Mouse (Mus musculus) limb, embryonic 12.5 days (tissue): Measurements from ENCODE around the gene Agtr1a. TPM values are rescaled to one million over a fixed set of nuclear protein-coding genes. Genes with fewer than 3 reads are reported as not detected.

Source experiments
- ATAC-seq: fragments of 200-750 bp; cut with Nextera tagmentation; 2 replicates; pipeline ENCODE4 v1.8.0; 2017; ENCODE audit warnings: low read depth, moderate TSS enrichment; ENCODE audit not compliant: insufficient number of reproducible peaks, insufficient read depth, low FRiP score, low TSS enrichment
- H3K27ac ChIP-seq: fragments of 300-500 bp; sonication (generic); 2 replicates; pipeline ENCODE4 v1.5.1; 2016; ENCODE audit warnings: mild to moderate bottlenecking, moderate library complexity
- H3K27me3 ChIP-seq: fragments of 300-500 bp; sonication (generic); 2 replicates; pipeline ENCODE4 v1.6.1; 2016; ENCODE audit warnings: mild to moderate bottlenecking, moderate library complexity
- H3K36me3 ChIP-seq: fragments of 300-500 bp; sonication (generic); 2 replicates; pipeline ENCODE4 v1.6.1; 2016; ENCODE audit warnings: mild to moderate bottlenecking, moderate library complexity
- H3K4me1 ChIP-seq: fragments of 300-500 bp; sonication (generic); replicated peaks from 2 replicates; pipeline ENCODE4 v1.6.1; 2016
- H3K4me2 ChIP-seq: fragments of 300-500 bp; sonication (generic); 2 replicates; pipeline ENCODE4 v1.6.1; 2016; ENCODE audit warnings: mild to moderate bottlenecking, moderate library complexity
- H3K4me3 ChIP-seq: fragments of 300-500 bp; sonication (generic); replicated peaks from 2 replicates; pipeline ENCODE4 v1.5.1; 2016; ENCODE audit warnings: mild to moderate bottlenecking
- H3K9ac ChIP-seq: fragments of 300-500 bp; sonication (generic); replicated peaks from 2 replicates; pipeline ENCODE4 v1.6.1; 2016; ENCODE audit warnings: mild to moderate bottlenecking, moderate library complexity
- H3K9me3 ChIP-seq: fragments of 300-500 bp; sonication (generic); 2 replicates; pipeline ENCODE4 v1.6.1; 2016; ENCODE audit warnings: mild to moderate bottlenecking, moderate library complexity
- WGBS: fragments of 180-500 bp; shearing (Covaris S2); methylation state at CpG from one replicate; pipeline ENCODE4 v1.1.7; 2016; 5-methylcytosine and 5-hydroxymethylcytosine counted together
- polyA plus RNA-seq: library from polyadenylated mRNA; unstranded; fragments of >200 nt; fragmentation: Nextera tagmentation; extraction: Ambion mirVana; gene quantifications from 2 replicates; pipeline ENCODE4 v1.2.1, GENCODE M21; 2016

Gene Agtr1a
- polyA plus RNA-seq, 1 experiment from 2014 or later, result 3.0 TPM

DNA sequence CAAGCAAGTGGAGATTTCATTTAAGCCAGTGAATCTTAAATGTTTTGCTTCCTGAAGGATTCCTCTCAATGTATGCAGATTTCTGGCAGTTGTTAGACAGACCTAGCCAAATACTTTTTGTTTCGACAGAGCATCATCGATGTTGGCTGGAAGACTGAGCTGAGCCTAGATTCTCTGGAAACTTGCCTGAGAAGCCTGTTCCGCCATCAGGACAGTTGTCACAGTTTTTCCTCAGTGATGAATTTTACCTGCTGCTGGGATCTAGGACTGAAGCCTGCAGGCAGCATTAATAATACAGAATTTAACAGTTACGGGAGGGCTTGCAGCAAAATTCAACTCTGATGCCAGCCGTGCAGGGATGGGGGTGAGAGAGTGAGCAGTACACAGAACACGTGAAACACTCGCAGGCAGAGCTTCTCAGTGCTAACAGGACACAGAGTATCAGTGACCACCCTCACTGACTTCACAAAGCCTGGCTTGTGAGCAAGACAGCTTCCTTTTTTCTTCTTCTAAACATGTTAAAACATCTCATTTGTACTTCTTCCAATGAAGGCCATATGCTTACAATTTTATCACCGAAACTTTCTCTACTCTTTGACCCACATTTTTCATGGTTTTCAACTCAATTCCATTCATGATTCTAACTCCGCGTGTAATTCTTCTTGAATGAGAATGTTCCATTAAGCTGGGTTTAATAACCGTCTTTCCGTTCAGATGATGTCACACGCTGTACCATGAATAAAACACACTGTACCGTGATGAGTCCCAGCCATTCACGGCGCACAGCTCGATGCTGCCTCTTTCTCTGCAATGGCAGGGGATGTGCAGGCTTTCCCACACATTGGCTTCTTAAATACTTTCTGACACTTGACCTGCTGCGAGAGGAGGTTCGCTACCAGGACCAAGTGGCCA, 6.0 kb downstream of the Agtr1a start:
- H3K4me3 ChIP-seq, result no peak overlapping the region
- 88% methylated on average over 19 of the region's 19 CpGs for WGBS
- no peak overlapping the region for H3K4me2 ChIP-seq
- no peak for ATAC-seq
- no peaks in the 10 kb centered on the region for H3K36me3 ChIP-seq
- peaks cover 10% of the 10 kb centered on the region; the same call in 1 of the 2 replicates for H3K27me3 ChIP-seq
- H3K27ac ChIP-seq, result no peak overlapping the region
- H3K9me3 ChIP-seq, result no peaks in the 10 kb centered on the region
- H3K4me1 ChIP-seq, result peaks cover 4% of the 10 kb centered on the region; the same call in 1 of the 2 replicates
- H3K9ac ChIP-seq, result no peak overlapping the region

DNA sequence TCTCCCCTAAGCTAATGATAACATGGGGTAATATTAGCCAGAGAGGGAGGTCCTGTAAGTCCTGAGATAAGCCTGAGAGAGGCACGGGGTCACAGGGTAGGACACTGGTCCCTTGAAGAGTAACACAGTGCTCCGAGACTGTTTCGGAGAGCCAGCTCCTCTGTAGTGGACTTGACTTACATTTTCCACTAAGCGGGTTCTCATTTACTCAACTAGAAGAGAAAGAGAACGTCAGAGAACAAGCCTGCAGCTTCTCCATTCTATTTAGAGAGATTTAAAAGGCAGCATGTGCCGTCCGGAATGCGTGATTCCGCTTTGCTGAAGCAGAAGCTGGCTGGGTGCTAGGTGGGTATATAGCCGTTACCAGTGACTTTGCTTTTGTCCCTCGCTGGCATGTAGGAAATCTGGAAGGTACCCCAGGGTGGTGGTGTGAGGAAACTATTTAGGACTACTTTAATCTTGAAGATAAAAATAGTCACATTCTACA, 9.2 kb downstream of the Agtr1a start:
- no peak for ATAC-seq
- Histone ChIP-seq H3K4me2 (no peak overlapping the region), H3K4me1 (peaks cover 4% of the 10 kb centered on the region; the same call in 1 of the 2 replicates), H3K27me3 (no peaks in the 10 kb centered on the region; the same call in 1 of the 2 replicates), H3K9ac (no peak overlapping the region), H3K27ac (no peak overlapping the region), H3K9me3 (no peaks in the 10 kb centered on the region), H3K36me3 (no peaks in the 10 kb centered on the region), H3K4me3 (no peak overlapping the region)
- WGBS, result 88% methylated on average over 11 of the region's 11 CpGs

DNA sequence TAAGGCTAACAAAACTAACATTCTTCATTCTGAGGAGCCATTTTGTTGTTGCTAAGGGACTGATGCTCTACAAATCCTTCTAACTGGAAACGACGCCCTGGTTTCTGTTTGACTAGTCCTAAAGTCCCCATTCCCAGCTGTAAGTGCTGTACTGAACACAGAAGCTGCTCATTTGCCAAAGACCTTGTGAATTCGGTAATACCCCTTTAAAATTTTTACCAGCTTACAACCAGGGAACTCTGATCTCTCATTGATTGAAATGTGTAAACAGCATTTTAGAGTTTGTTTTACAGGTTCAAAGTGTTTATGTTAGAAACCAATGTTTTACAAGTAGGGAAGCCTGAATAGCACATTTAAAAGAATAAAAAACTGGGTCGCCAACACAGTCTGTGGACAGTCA, 10.6 kb downstream of the Agtr1a start:
- WGBS, result 60% methylated on average over 4 of the region's 4 CpGs
- Histone ChIP-seq H3K4me2 (no peak overlapping the region), H3K27ac (no peak overlapping the region), H3K9me3 (no peaks in the 10 kb centered on the region), H3K27me3 (no peaks in the 10 kb centered on the region), H3K4me3 (no peak overlapping the region), H3K4me1 (peaks cover 4% of the 10 kb centered on the region; the same call in 1 of the 2 replicates), H3K9ac (no peak overlapping the region), H3K36me3 (no peaks in the 10 kb centered on the region)
- ATAC-seq, result no peak

DNA sequence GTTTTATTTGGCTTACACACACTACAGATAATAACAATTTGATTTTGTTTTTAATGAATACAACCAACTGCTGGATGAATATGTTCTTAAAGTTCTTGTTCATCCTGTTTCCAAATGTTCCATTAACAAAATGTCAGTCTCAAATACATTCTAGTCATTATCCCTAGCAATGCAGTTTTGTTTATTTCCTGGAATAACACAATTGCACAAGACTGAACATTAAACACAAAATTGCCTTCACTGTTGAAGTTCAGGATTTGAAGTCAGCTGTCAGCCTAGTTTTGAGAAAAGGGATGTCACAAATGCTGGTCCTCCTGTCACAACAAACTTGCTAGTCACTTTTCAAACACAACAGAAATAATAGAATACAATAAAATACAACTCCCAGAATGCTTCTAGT, 12.1 kb downstream of the Agtr1a start:
- H3K4me1 ChIP-seq, result peaks cover 4% of the 10 kb centered on the region; the same call in 1 of the 2 replicates
- H3K27me3 ChIP-seq, result no peaks in the 10 kb centered on the region
- ATAC-seq, result no peak

DNA sequence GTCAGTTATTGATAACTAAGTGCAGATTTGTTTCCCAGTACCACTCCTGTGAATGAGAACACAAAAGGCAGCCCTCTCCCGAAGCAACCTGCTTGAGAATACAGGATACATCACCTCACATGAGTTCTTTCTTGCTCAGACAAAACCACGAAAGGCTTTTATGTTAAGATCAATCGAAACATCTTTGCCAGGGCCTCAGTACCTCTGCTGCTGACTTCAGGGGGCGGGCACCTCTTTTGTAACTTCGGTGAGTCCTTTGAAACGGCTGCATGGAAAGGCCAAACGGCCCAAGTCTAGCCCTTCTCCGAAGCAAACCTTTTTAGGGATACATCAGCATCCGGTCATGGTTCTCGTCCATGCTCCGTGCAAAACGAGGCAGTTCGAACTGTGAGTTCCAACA, 15.7 kb downstream of the Agtr1a start:
- no peak for ATAC-seq
- Histone ChIP-seq H3K4me2 (no peak overlapping the region), H3K4me1 (no peaks in the 10 kb centered on the region), H3K27me3 (no peaks in the 10 kb centered on the region), H3K27ac (no peak overlapping the region), H3K9ac (no peak overlapping the region), H3K9me3 (no peaks in the 10 kb centered on the region), H3K36me3 (no peaks in the 10 kb centered on the region), H3K4me3 (no peak overlapping the region)
- WGBS, result 80% methylated on average over 13 of the region's 13 CpGs

More for the DNA sequence above, 12.1 kb downstream of the Agtr1a start:
- H3K4me3 ChIP-seq, result no peak overlapping the region
- no peak overlapping the region for H3K9ac ChIP-seq
- H3K36me3 ChIP-seq, result no peaks in the 10 kb centered on the region
- no peak overlapping the region for H3K4me2 ChIP-seq
- no peak overlapping the region for H3K27ac ChIP-seq
- H3K9me3 ChIP-seq, result no peaks in the 10 kb centered on the region

DNA sequence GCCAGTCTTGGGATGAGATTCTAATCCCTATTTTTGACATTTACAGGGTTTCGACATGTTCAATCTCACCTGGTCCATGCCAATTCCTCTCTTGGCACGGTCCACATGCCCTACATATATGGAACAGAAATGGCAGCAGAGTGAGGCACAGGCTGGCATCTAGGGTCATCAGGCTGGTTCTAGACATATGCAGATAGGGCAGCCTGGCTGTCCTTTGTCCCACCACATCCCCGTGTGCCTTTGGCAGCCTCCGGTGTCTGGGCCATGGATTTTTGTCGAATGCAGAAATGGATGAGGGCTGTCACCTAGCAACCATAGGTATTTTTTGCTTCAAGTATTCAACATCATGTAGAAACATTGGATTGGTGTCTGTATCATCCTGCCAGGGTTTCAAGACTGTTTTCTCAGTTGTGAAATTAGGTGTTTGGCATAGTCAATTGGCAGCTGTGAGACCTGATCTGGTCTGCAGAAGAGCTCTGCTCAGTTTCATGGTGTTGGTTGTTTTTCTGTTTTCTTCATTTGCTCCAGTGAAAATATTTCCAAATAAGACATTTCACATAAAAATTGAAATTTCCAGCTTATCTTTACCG, 18.8 kb downstream of the Agtr1a start:
- H3K27ac ChIP-seq, result no peak overlapping the region
- H3K4me2 ChIP-seq, result no peak overlapping the region
- no peaks in the 10 kb centered on the region for H3K9me3 ChIP-seq
- no peaks in the 10 kb centered on the region for H3K36me3 ChIP-seq
- H3K9ac ChIP-seq, result no peak overlapping the region
- no peaks in the 10 kb centered on the region for H3K27me3 ChIP-seq
- ATAC-seq, result no peak
- no peaks in the 10 kb centered on the region for H3K4me1 ChIP-seq
- no peak overlapping the region for H3K4me3 ChIP-seq
- 94% methylated on average over 6 of the region's 6 CpGs for WGBS

DNA sequence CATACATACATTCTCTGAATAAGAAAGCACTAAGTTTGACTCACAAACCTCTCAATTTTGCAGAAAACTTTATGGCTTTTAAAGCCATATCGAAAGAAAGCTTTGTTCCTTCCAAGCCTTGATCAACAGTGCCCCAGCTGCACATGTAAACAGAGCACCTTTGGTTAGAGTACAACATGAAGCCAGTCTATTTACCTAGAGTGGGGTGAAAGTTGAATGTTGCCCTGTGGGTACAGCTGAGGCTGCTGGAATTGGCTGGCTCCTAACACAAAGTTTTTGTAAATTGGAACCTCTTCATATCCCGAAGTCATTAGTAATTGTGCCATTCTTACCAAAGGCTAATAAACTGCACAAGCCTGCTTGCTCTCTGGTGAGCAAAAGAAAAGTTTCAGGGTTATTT, 19.7 kb downstream of the Agtr1a start:
- ATAC-seq, result no peak
- Histone ChIP-seq H3K36me3 (no peaks in the 10 kb centered on the region), H3K4me3 (no peak overlapping the region), H3K9me3 (no peaks in the 10 kb centered on the region), H3K9ac (no peak overlapping the region), H3K4me2 (no peak overlapping the region), H3K4me1 (0 out of 2 replicates have a peak, but pooled peaks cover 6% of the 10 kb centered on the region), H3K27me3 (no peaks in the 10 kb centered on the region), H3K27ac (no peak overlapping the region)
- 74% methylated on average over 2 of the region's 2 CpGs for WGBS

DNA sequence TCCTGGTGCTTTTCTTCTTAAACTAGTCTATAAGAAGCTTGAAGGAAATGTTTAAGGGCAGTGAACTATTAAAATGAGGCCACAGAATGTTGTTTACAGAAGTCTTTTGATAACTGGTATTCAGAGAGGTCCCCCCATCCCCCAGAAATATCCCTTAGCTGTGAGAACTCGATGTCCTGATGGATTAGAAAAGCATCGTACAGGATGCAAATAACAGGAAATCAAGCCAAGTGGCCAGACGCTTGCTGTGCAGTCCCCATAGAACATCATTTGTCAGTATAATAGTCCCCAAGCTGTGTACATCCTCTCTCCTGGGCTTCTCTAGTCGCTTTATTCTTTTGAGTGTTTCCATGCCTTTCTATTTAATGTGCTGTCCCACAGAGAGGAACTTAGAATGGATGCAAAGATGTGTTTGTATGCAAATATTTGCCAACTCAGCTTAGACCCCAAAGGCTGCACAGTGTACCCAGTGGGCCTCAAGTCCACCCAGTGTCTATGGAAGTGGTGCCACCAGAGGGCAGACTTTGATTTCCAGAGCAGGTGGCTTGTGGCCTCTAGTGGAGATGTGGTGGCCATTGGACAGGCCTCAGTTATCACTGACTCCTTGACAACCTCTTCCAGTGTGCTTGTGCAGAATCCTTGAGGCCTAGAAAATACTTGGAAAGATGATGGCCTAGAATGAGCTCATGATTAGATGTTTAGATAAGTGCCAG, 22.4 kb downstream of the Agtr1a start:
- no peak overlapping the region for H3K4me2 ChIP-seq
- no peak overlapping the region for H3K9ac ChIP-seq
- H3K27ac ChIP-seq, result no peak overlapping the region
- no peaks in the 10 kb centered on the region for H3K27me3 ChIP-seq
- no peaks in the 10 kb centered on the region for H3K36me3 ChIP-seq
- WGBS, result 79% methylated on average over 4 of the region's 4 CpGs
- H3K9me3 ChIP-seq, result no peaks in the 10 kb centered on the region
- ATAC-seq, result no peak
- 0 out of 2 replicates have a peak, but pooled peaks cover 8% of the 10 kb centered on the region for H3K4me1 ChIP-seq
- H3K4me3 ChIP-seq, result no peak overlapping the region

DNA sequence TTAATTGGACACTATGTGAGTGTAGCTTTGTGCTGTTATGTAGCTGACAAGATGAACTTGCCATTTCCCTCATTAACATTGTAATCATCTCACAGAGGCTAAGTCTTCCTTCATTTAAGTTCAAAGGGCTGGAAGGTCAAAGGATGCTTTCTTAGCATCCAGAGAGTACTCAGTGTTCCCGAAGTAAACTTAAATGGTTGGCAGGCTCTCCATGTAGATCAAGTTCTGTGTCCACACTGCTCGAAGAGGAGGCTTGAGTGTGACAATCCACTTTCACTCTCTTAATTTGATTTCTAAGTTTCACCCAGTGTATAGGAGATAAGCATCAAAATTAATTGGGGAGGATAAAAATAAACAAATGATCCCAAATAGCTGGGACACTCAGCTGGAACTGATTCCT, 23.6 kb downstream of the Agtr1a start:
- Histone ChIP-seq H3K4me1 (0 out of 2 replicates have a peak, but pooled peaks cover 8% of the 10 kb centered on the region), H3K9me3 (no peaks in the 10 kb centered on the region), H3K36me3 (no peaks in the 10 kb centered on the region), H3K4me2 (no peak overlapping the region), H3K4me3 (no peak overlapping the region), H3K9ac (no peak overlapping the region), H3K27ac (no peak overlapping the region), H3K27me3 (no peaks in the 10 kb centered on the region)
- WGBS, result 85% methylated on average over 2 of the region's 2 CpGs
- ATAC-seq, result no peak

DNA sequence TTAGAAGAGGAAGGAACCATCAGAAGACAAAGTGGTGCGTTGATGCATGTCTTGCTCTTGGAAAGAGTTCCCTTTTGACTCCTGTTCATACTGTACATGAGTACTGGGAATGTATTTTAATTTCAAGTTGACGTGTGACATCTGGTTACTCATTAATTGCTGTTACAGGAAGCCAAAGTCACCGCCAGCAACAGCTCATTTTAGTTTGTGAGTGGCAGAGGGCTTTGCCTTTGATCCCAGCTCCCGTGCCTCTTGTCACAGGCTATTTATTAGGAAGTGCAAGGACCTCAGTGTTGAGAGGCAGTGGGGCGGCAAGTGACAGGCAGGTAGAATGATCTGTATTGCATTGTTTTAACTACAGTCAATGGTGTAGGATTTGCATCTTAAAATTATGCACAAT, 24.8 kb downstream of the Agtr1a start:
- Histone ChIP-seq H3K36me3 (no peaks in the 10 kb centered on the region), H3K4me1 (0 out of 2 replicates have a peak, but pooled peaks cover 8% of the 10 kb centered on the region), H3K27ac (no peak overlapping the region), H3K4me2 (no peak overlapping the region), H3K9ac (no peak overlapping the region), H3K27me3 (no peaks in the 10 kb centered on the region), H3K4me3 (no peak overlapping the region), H3K9me3 (no peaks in the 10 kb centered on the region)
- WGBS, result 26% methylated on average over 5 of the region's 5 CpGs
- ATAC-seq, result no peak

DNA sequence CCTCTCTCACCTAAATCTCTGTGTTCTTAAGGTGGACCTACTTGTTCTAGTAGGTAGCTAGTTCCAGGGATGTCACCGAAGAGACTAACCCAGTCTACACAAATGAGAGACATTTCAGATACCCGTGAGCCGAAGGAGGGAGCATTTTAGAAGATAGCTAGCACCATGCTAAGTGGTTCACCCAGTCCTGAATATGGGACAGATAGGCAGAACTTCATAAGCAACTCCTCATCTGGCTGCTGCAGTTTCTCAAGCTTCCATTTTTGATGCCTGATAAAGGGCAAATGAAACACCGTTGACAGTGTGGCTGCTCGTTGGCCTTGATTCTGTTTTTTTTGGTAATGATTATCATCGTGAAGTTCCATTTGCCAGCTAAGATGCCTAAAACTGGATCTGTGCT, 25.8 kb downstream of the Agtr1a start:
- Histone ChIP-seq H3K27ac (no peak overlapping the region), H3K9me3 (no peaks in the 10 kb centered on the region), H3K4me2 (no peak overlapping the region), H3K4me3 (no peak overlapping the region), H3K36me3 (no peaks in the 10 kb centered on the region), H3K4me1 (0 out of 2 replicates have a peak, but pooled peaks cover 8% of the 10 kb centered on the region), H3K27me3 (no peaks in the 10 kb centered on the region), H3K9ac (no peak overlapping the region)
- no peak for ATAC-seq
- WGBS, result 95% methylated on average over 6 of the region's 6 CpGs
